Comparison of ENCODE assay signal across 28 mouse cellular contexts in genomic region chr5:32353280-32353679, GRCm38 (mm10).
DNase-seq lines count a peak whose midpoint lies in the region; ATAC-seq and TF ChIP-seq lines count a peak whose summit lies in the region.
"Had no signal": no experiment of that assay in that cellular context is flagged by ENCODE, and none has a peak within 500 bp of the region (broad histone marks: within the 10 kb centered on the region; RNA-seq: fewer than 3 reads in every experiment).

No protein-coding gene starts in this region.

- WGBS in kidney, adult 2 months: 78% methylated on average over 2 of the region's 2 CpGs
- WGBS in embryonic facial prominence, embryonic 15.5 days: 67% methylated on average over 2 of the region's 2 CpGs
- 55% methylated on average over 2 of the region's 2 CpGs for WGBS in lung, embryonic 16.5 days
- 77% methylated on average over 2 of the region's 2 CpGs for whole genome bisulfite sequencing in forebrain, embryonic 12.5 days

- no peaks in the 10 kb centered on the region for H3K9me3 ChIP-seq in embryonic facial prominence, embryonic 15.5 days (replicated peaks)
- no peaks in the 10 kb centered on the region for H3K9me3 ChIP-seq in lung, embryonic 16.5 days (ENCODE audit: control insufficient read depth, low read length)
- H3K9me3 ChIP-seq in forebrain, embryonic 12.5 days: no peaks in the 10 kb centered on the region
- H3K9me3 ChIP-seq: embryonic facial prominence, embryonic 13.5 days; heart, embryonic 15.5 days; limb, embryonic 15.5 days; liver, embryonic 15.5 days; midbrain, embryonic 12.5 days; neural tube, embryonic 15.5 days had no signal

- H3K27me3 ChIP-seq in kidney, adult 2 months (replicated peaks; ENCODE audit: control insufficient read depth, insufficient read depth, low read length): no peaks in the 10 kb centered on the region
- no peaks in the 10 kb centered on the region for H3K27me3 ChIP-seq in embryonic facial prominence, embryonic 15.5 days
- H3K27me3 ChIP-seq in lung, embryonic 16.5 days (ENCODE audit: control insufficient read depth, insufficient read depth, low read depth, low read length): no peaks in the 10 kb centered on the region
- H3K27me3 ChIP-seq in forebrain, embryonic 12.5 days: no peaks in the 10 kb centered on the region; the same call in 1 of the 2 replicates
- H3K27me3 ChIP-seq: embryonic facial prominence, embryonic 13.5 days; heart, embryonic 15.5 days; limb, embryonic 15.5 days; liver, embryonic 15.5 days; midbrain, embryonic 12.5 days; neural tube, embryonic 15.5 days had no signal

- ATAC-seq in embryonic facial prominence, embryonic 15.5 days (ENCODE audit: insufficient number of reproducible peaks, low FRiP score, low TSS enrichment, low read depth): peak; percentile 68; the same call in 1 of the 2 replicates
- ATAC-seq in lung, embryonic 16.5 days (ENCODE audit: low read depth): peak; percentile 80
- ATAC-seq in forebrain, embryonic 12.5 days (ENCODE audit: low FRiP score): no peak
- ATAC-seq: forebrain, embryonic 16.5 days; inflammation-experienced regulatory T-cells, adult 6 months had no signal

- no peak overlapping the region for H3K27ac ChIP-seq in kidney, adult 2 months (ENCODE audit: insufficient read depth, low read depth, low read length)
- H3K27ac ChIP-seq in embryonic facial prominence, embryonic 15.5 days (replicated peaks): no peak overlapping the region
- H3K27ac ChIP-seq in lung, embryonic 16.5 days (ENCODE audit: low read length): peak overlapping the region; percentile 45
- H3K27ac ChIP-seq in forebrain, embryonic 12.5 days: no peak overlapping the region
- H3K27ac ChIP-seq: embryonic facial prominence, embryonic 13.5 days; heart, embryonic 15.5 days; hindbrain, embryonic 14.5 days; left cerebral cortex, adult 2 months; limb, embryonic 15.5 days; liver, embryonic 15.5 days; midbrain, embryonic 12.5 days; neural tube, embryonic 15.5 days had no signal

- DNase-seq in kidney, adult 2 months: peak; percentile 28
- DNase-seq in kidney, postnatal 14 days: no peak
- peak; percentile 41 to 68 for DNase-seq in lung, postnatal 4 days
- DNase-seq in cerebellum, adult 11 months: no peak
- no peak for DNase-seq in layer of hippocampus, adult 9-10 months (ENCODE audit: low spot score)
- DNase-seq: adrenal gland, postnatal 25 days; cerebellum, postnatal 25 days; gastrocnemius, postnatal 36 days; heart, postnatal 36 days; kidney, adult 9 months; kidney, postnatal 4 days; layer of hippocampus, adult 9-11 months; left cerebral cortex, postnatal 4 days; right cerebral cortex, adult 18-20 months; thymus, adult 2 months had no signal

- peaks cover 10% of the 10 kb centered on the region for H3K4me1 ChIP-seq in kidney, adult 2 months (ENCODE audit: control insufficient read depth, insufficient read depth, low read length)
- 0 out of 2 replicates have a peak, but pooled peaks cover 12% of the 10 kb centered on the region for H3K4me1 ChIP-seq in embryonic facial prominence, embryonic 15.5 days
- H3K4me1 ChIP-seq in lung, embryonic 16.5 days (replicated peaks; ENCODE audit: control insufficient read depth, insufficient read depth, low read length): peaks cover 29% of the 10 kb centered on the region
- H3K4me1 ChIP-seq in forebrain, embryonic 12.5 days: no peaks in the 10 kb centered on the region
- H3K4me1 ChIP-seq: midbrain, embryonic 12.5 days; neural tube, embryonic 15.5 days had no signal

- TF ChIP-seq CTCF in kidney, adult 2 months (conservative IDR thresholded peaks at IDR 0.05; ENCODE audit: insufficient read depth, insufficient read length, low read depth, low read length): no peak

- H3K36me3 ChIP-seq in kidney, adult 2 months (ENCODE audit: control insufficient read depth, insufficient read depth, low read length): no peaks in the 10 kb centered on the region
- H3K36me3 ChIP-seq in embryonic facial prominence, embryonic 15.5 days: no peaks in the 10 kb centered on the region
- no peaks in the 10 kb centered on the region for H3K36me3 ChIP-seq in lung, embryonic 16.5 days (ENCODE audit: control insufficient read depth, insufficient read depth, low read length)
- no peaks in the 10 kb centered on the region for H3K36me3 ChIP-seq in forebrain, embryonic 12.5 days (replicated peaks)
- H3K36me3 ChIP-seq: embryonic facial prominence, embryonic 13.5 days; heart, embryonic 15.5 days; limb, embryonic 15.5 days; liver, embryonic 15.5 days; midbrain, embryonic 12.5 days; neural tube, embryonic 15.5 days had no signal

- no peak overlapping the region for H3K4me2 ChIP-seq in embryonic facial prominence, embryonic 15.5 days (replicated peaks)
- H3K4me2 ChIP-seq in lung, embryonic 16.5 days (ENCODE audit: low read depth, low read length): peak overlapping the region; percentile 12; the same call in 1 of the 2 replicates
- no peak overlapping the region for H3K4me2 ChIP-seq in forebrain, embryonic 12.5 days
- H3K4me2 ChIP-seq: embryonic facial prominence, embryonic 13.5 days; heart, embryonic 15.5 days; hindbrain, embryonic 14.5 days; limb, embryonic 15.5 days; liver, embryonic 15.5 days; midbrain, embryonic 12.5 days; neural tube, embryonic 15.5 days had no signal

- no peak overlapping the region for H3K9ac ChIP-seq in embryonic facial prominence, embryonic 15.5 days
- H3K9ac ChIP-seq in lung, embryonic 16.5 days (ENCODE audit: low read length): no peak overlapping the region
- H3K9ac ChIP-seq in forebrain, embryonic 12.5 days: no peak overlapping the region
- H3K9ac ChIP-seq: embryonic facial prominence, embryonic 13.5 days; heart, embryonic 15.5 days; hindbrain, embryonic 14.5 days; limb, embryonic 15.5 days; liver, embryonic 15.5 days; midbrain, embryonic 12.5 days; neural tube, embryonic 15.5 days had no signal

- H3K4me3 ChIP-seq in kidney, adult 2 months (ENCODE audit: insufficient read depth, low read depth, low read length): no peak overlapping the region
- H3K4me3 ChIP-seq in embryonic facial prominence, embryonic 15.5 days (replicated peaks): no peak overlapping the region
- peak overlapping the region; percentile 0 for H3K4me3 ChIP-seq in lung, embryonic 16.5 days (ENCODE audit: low read length)
- no peak overlapping the region for H3K4me3 ChIP-seq in forebrain, embryonic 12.5 days (replicated peaks)
- H3K4me3 ChIP-seq: embryonic facial prominence, embryonic 13.5 days; heart, embryonic 15.5 days; left cerebral cortex, adult 2 months; limb, embryonic 15.5 days; liver, embryonic 15.5 days; midbrain, embryonic 12.5 days; neural tube, embryonic 15.5 days had no signal

- no peak for TF ChIP-seq POLR2A in kidney, adult 2 months (IDR thresholded peaks at IDR 0.05; ENCODE audit: low read depth, low read length)

Comparison
In these comparisons a context has a peak if more than half of its experiments do, and no peak if none do; other contexts are left out.
1. DNase-seq: peak in kidney, adult 2 months (single experiment) and lung, postnatal 4 days (2 of 2); none in kidney, postnatal 14 days (single experiment), cerebellum, adult 11 months (single experiment) and layer of hippocampus, adult 9-10 months (single experiment).